ENCODE assay signal across 15 mouse cellular contexts in genomic region chr16:18551604-18552003, GRCm38 (mm10). TPM values are rescaled to one million over a fixed set of nuclear protein-coding genes. Genes with fewer than 3 reads are reported as not detected.
DNase-seq lines count a peak whose midpoint lies in the region; ATAC-seq and TF ChIP-seq lines count a peak whose summit lies in the region.
"Had no signal": no experiment of that assay in that cellular context is flagged by ENCODE, and none has a peak within 500 bp of the region (broad histone marks: within the 10 kb centered on the region; RNA-seq: fewer than 3 reads in every experiment).

No protein-coding gene starts in this region.

- H3K4me2 ChIP-seq in hindbrain, embryonic 12.5 days (replicated peaks): no peak overlapping the region
- H3K4me2 ChIP-seq in hindbrain, postnatal 0 days (ENCODE audit: low read depth, low read length): no peak overlapping the region
- H3K4me2 ChIP-seq in midbrain, embryonic 11.5 days: no peak overlapping the region
- H3K4me2 ChIP-seq: forebrain, embryonic 15.5 days; heart, embryonic 12.5 days; midbrain, embryonic 13.5 days had no signal

- no peak overlapping the region for H3K27ac ChIP-seq in hindbrain, embryonic 12.5 days
- H3K27ac ChIP-seq in hindbrain, postnatal 0 days: no peak overlapping the region
- peak overlapping the region; percentile 17; the same call in 1 of the 2 replicates for H3K27ac ChIP-seq in midbrain, embryonic 10.5 days (replicated peaks)
- H3K27ac ChIP-seq in midbrain, embryonic 11.5 days (ENCODE audit: low read depth, low read length): no peak overlapping the region
- H3K27ac ChIP-seq: forebrain, embryonic 15.5 days; midbrain, embryonic 13.5 days had no signal

- WGBS in hindbrain, embryonic 12.5 days: 18% methylated on average over 9 of the region's 9 CpGs
- 30% methylated on average over 9 of the region's 9 CpGs for WGBS in hindbrain, postnatal 0 days
- 51% methylated on average over 9 of the region's 9 CpGs for WGBS in midbrain, embryonic 10.5 days
- WGBS in midbrain, embryonic 11.5 days: 53% methylated on average over 9 of the region's 9 CpGs

- ATAC-seq in hindbrain, embryonic 12.5 days (ENCODE audit: low FRiP score): peak; percentile 56
- no peak for ATAC-seq in hindbrain, postnatal 0 days
- ATAC-seq in midbrain, embryonic 11.5 days (ENCODE audit: low FRiP score): no peak
- ATAC-seq: forebrain, embryonic 15.5 days; midbrain, embryonic 13.5 days had no signal

- H3K9me3 ChIP-seq in hindbrain, embryonic 12.5 days (replicated peaks): no peaks in the 10 kb centered on the region
- H3K9me3 ChIP-seq in hindbrain, postnatal 0 days (ENCODE audit: low read length): no peaks in the 10 kb centered on the region
- H3K9me3 ChIP-seq in midbrain, embryonic 10.5 days (replicated peaks): no peaks in the 10 kb centered on the region
- no peaks in the 10 kb centered on the region for H3K9me3 ChIP-seq in midbrain, embryonic 11.5 days (ENCODE audit: control insufficient read depth, low read length)
- H3K9me3 ChIP-seq: forebrain, embryonic 15.5 days; G1E; heart, embryonic 12.5 days; midbrain, embryonic 13.5 days had no signal

- H3K36me3 ChIP-seq in hindbrain, embryonic 12.5 days: no peaks in the 10 kb centered on the region
- no peaks in the 10 kb centered on the region for H3K36me3 ChIP-seq in hindbrain, postnatal 0 days (ENCODE audit: insufficient read depth, low read length)
- no peaks in the 10 kb centered on the region for H3K36me3 ChIP-seq in midbrain, embryonic 10.5 days
- no peaks in the 10 kb centered on the region for H3K36me3 ChIP-seq in midbrain, embryonic 11.5 days (ENCODE audit: control insufficient read depth, insufficient read depth, low read length)
- H3K36me3 ChIP-seq: forebrain, embryonic 15.5 days; heart, embryonic 12.5 days; midbrain, embryonic 13.5 days had no signal

- peaks cover 3% of the 10 kb centered on the region; the same call in 1 of the 2 replicates for H3K27me3 ChIP-seq in hindbrain, embryonic 12.5 days
- no peaks in the 10 kb centered on the region for H3K27me3 ChIP-seq in hindbrain, postnatal 0 days (ENCODE audit: insufficient read depth, low read length)
- peaks cover 5% of the 10 kb centered on the region; the same call in 1 of the 2 replicates for H3K27me3 ChIP-seq in midbrain, embryonic 10.5 days (ENCODE audit: low read depth, poor library complexity, severe bottlenecking)
- H3K27me3 ChIP-seq in midbrain, embryonic 11.5 days (ENCODE audit: control insufficient read depth, insufficient read depth, low read length): no peaks in the 10 kb centered on the region
- H3K27me3 ChIP-seq: forebrain, embryonic 15.5 days; midbrain, embryonic 13.5 days had no signal

- no peak overlapping the region for H3K9ac ChIP-seq in hindbrain, embryonic 12.5 days
- H3K9ac ChIP-seq in hindbrain, postnatal 0 days (replicated peaks; ENCODE audit: low read length): no peak overlapping the region
- no peak overlapping the region for H3K9ac ChIP-seq in midbrain, embryonic 11.5 days (ENCODE audit: low read length)
- H3K9ac ChIP-seq: forebrain, embryonic 15.5 days; heart, embryonic 12.5 days; midbrain, embryonic 13.5 days had no signal

- DNase-seq in hindbrain, postnatal 0 days (ENCODE audit: low spot score): no peak
- no peak for DNase-seq in midbrain, embryonic 10.5 days (ENCODE audit: low spot score)
- DNase-seq in midbrain, embryonic 11.5 days (ENCODE audit: low spot score, missing footprints): no peak
- DNase-seq in forelimb bud, embryonic 11.5 days (ENCODE audit: low read depth, low spot score): peak; percentile 11
- DNase-seq in yolk sac, embryonic 10.5 days (ENCODE audit: low spot score): peak; percentile 11
- DNase-seq in cerebellum, postnatal 25 days: no peak
- DNase-seq: adrenal gland, adult 2 months; cerebellum, adult 11 months; lung, postnatal 36 days had no signal

- H3K4me1 ChIP-seq in hindbrain, embryonic 12.5 days: peaks cover 30% of the 10 kb centered on the region
- no peaks in the 10 kb centered on the region for H3K4me1 ChIP-seq in hindbrain, postnatal 0 days (ENCODE audit: insufficient read depth, low read length)
- peaks cover 16% of the 10 kb centered on the region for H3K4me1 ChIP-seq in midbrain, embryonic 10.5 days
- H3K4me1 ChIP-seq in midbrain, embryonic 11.5 days (ENCODE audit: control insufficient read depth, insufficient read depth, low read length): peaks cover 2% of the 10 kb centered on the region; the same call in 1 of the 2 replicates

- no peak for TF ChIP-seq CTCF in hindbrain, postnatal 0 days (IDR thresholded peaks at IDR 0.05; ENCODE audit: low read depth)

- no peak overlapping the region for H3K4me3 ChIP-seq in hindbrain, embryonic 12.5 days
- H3K4me3 ChIP-seq in hindbrain, postnatal 0 days (ENCODE audit: low read length): no peak overlapping the region
- no peak overlapping the region for H3K4me3 ChIP-seq in midbrain, embryonic 10.5 days
- no peak overlapping the region for H3K4me3 ChIP-seq in midbrain, embryonic 11.5 days (ENCODE audit: low read depth, low read length)
- H3K4me3 ChIP-seq: forebrain, embryonic 15.5 days; heart, embryonic 12.5 days; midbrain, embryonic 13.5 days had no signal

RNA-seq across cellular contexts. Expression of gene Tbx1, which starts 38.9 kb away (rescaled TPM):
- polyA plus RNA-seq in hindbrain, embryonic 12.5 days (2016; fragmentation: Nextera tagmentation; extraction: Ambion mirVana): 15.4 and 15.5 TPM in 2 replicates
- total RNA-seq in hindbrain, postnatal 0 days (2014; rRNA removed): 0.37 and 4.0 TPM in 2 replicates
- 0.51 and 0.92 TPM in 2 replicates for polyA plus RNA-seq in hindbrain, postnatal 0 days (2015; fragmentation: Nextera tagmentation; extraction: Ambion mirVana)
- 0.97 and 1.7 TPM in 2 replicates for polyA plus RNA-seq in midbrain, embryonic 10.5 days (2016; fragmentation: Nextera tagmentation; extraction: Ambion mirVana)
- 0.63 and 0.87 TPM in 2 replicates for polyA plus RNA-seq in midbrain, embryonic 11.5 days (2014; fragmentation: Nextera tagmentation; extraction: Ambion mirVana)
- total RNA-seq: hematopoietic stem cell, adult 5-6 weeks had no signal
- polyA plus RNA-seq: G1E had no signal

RNA-seq across cellular contexts. Expression of gene Rtl10, which starts 52.9 kb away (rescaled TPM):
- polyA plus RNA-seq in hindbrain, embryonic 12.5 days (2016; fragmentation: Nextera tagmentation; extraction: Ambion mirVana): 2.3 and 2.9 TPM in 2 replicates
- total RNA-seq in hindbrain, postnatal 0 days (2014; rRNA removed): 11.0 and 12.4 TPM in 2 replicates
- 2.5 and 2.7 TPM in 2 replicates for polyA plus RNA-seq in hindbrain, postnatal 0 days (2015; fragmentation: Nextera tagmentation; extraction: Ambion mirVana)
- polyA plus RNA-seq in midbrain, embryonic 10.5 days (2016; fragmentation: Nextera tagmentation; extraction: Ambion mirVana): 2.1 and 2.4 TPM in 2 replicates
- 2.0 and 2.1 TPM in 2 replicates for polyA plus RNA-seq in midbrain, embryonic 11.5 days (2014; fragmentation: Nextera tagmentation; extraction: Ambion mirVana)

RNA-seq across cellular contexts. Expression of gene Gnb1l, which starts 53.1 kb away (rescaled TPM):
- 11.5 and 12.4 TPM in 2 replicates for polyA plus RNA-seq in hindbrain, embryonic 12.5 days (2016; fragmentation: Nextera tagmentation; extraction: Ambion mirVana)
- 9.6 and 10.5 TPM in 2 replicates for total RNA-seq in hindbrain, postnatal 0 days (2014; rRNA removed)
- polyA plus RNA-seq in hindbrain, postnatal 0 days (2015; fragmentation: Nextera tagmentation; extraction: Ambion mirVana): 16.9 and 18.0 TPM in 2 replicates
- 13.3 and 16.0 TPM in 2 replicates for polyA plus RNA-seq in midbrain, embryonic 10.5 days (2016; fragmentation: Nextera tagmentation; extraction: Ambion mirVana)
- 10.3 and 12.9 TPM in 2 replicates for polyA plus RNA-seq in midbrain, embryonic 11.5 days (2014; fragmentation: Nextera tagmentation; extraction: Ambion mirVana)

Comparison
In these comparisons a context has a peak if more than half of its experiments do, and no peak if none do; other contexts are left out.
1. DNase-seq: peak in forelimb bud, embryonic 11.5 days (single experiment) and yolk sac, embryonic 10.5 days (single experiment); none in hindbrain, postnatal 0 days (single experiment), midbrain, embryonic 10.5 days (single experiment), midbrain, embryonic 11.5 days (single experiment) and cerebellum, postnatal 25 days (0 of 2).